Mouse (Mus musculus) layer of hippocampus, postnatal 14 days (tissue): ENCODE results near the gene Klf15. TPM values are rescaled to one million over a fixed set of nuclear protein-coding genes. Genes with fewer than 3 reads are reported as not detected.

Source experiments
- DNase-seq, 2 experiments: peaks; one replicate each; pipeline ENCODE4 v3.0.0; 2021 to 2022; ENCODE audit warnings: low spot score in 2 of 2, mixed read lengths in 1 of 2
- total RNA-seq, 2 experiments: library from RNA; stranded (reverse); gene quantifications; 2 replicates each; pipeline ENCODE4 v1.2.3; 2021

Gene Klf15
- total RNA-seq, 2 experiments from 2014 or later = 25.5 to 28.5 TPM

DNA sequence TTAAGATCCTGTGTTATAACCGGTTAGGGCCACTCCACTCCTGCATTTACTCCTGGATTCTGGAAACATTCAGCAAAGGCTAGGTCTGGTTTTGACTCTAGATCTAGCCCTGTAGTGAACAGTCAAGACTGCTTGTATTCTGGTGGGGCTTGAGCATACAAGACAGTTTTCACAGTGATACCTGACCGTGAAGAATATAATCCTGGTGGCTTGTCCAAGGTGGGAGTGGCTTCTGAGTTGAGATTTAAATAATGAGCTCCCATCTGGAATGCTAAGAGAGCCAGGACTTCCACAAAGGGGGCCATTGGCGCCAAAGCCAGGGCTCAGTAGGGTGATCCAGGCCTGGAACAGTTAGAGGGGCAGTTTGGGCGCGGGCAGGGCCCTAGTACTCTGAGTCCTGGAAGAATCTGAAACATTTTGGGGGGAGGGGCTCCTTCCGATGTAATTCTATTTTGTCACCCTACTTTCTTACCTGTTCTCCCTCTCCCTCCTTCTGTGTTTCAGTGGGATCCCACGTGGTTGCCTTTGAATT lies 1.6 kb downstream of the Klf15 start:
- no peak for DNase-seq

- DNase-seq = no peak
Measured at GRCm38 (mm10) chr6:90465028-90465640, 2.8 kb downstream of the Klf15 start.

DNA sequence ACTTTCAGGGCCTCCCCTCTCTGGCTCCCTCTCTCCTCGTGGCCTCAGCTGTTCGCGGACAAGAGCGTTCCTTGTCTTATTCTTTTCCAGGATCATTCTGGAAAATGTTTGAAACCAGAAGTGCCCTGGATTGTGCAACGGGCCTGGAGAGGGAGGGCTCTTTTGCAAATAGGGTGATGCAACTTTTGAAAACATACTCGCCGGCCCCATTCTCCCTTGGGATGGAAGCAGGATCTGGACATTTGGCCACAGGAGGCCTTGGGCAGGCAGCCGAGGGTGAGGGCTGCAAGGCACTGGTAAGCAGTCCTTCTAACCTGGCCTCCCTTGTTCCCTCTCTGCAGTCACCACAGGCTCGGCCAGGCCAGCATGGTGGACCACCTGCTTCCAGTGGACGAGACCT lies 3.7 kb downstream of the Klf15 start:
- DNase-seq = no peak

DNA sequence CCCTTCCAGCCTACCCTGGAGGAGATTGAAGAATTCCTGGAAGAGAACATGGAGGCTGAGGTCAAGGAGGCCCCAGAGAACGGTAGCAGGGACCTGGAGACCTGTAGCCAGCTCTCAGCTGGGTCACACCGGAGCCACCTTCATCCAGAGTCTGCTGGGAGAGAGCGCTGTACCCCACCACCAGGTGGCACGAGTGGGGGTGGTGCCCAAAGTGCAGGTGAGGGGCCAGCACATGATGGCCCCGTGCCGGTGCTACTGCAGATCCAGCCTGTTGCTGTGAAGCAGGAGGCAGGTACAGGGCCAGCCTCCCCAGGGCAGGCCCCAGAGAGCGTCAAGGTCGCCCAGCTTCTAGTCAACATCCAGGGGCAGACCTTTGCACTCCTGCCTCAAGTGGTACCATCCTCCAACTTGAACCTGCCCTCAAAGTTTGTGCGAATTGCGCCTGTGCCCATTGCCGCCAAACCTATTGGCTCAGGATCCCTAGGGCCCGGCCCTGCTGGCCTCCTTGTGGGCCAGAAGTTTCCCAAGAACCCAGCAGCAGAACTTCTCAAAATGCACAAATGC lies 4.6 kb downstream of the Klf15 start:
- no peak for DNase-seq

GRCm38 (mm10) chr6:90468216-90468615 lies 5.8 kb downstream of the Klf15 start:
- DNase-seq = no peak

GRCm38 (mm10) chr6:90469041-90469440 lies 6.7 kb downstream of the Klf15 start:
- DNase-seq = no peak

GRCm38 (mm10) chr6:90470255-90470654 lies 7.9 kb downstream of the Klf15 start:
- DNase-seq = no peak

GRCm38 (mm10) chr6:90470947-90471541 lies 8.7 kb downstream of the Klf15 start:
- DNase-seq = peak; percentile 71 to 76

DNA sequence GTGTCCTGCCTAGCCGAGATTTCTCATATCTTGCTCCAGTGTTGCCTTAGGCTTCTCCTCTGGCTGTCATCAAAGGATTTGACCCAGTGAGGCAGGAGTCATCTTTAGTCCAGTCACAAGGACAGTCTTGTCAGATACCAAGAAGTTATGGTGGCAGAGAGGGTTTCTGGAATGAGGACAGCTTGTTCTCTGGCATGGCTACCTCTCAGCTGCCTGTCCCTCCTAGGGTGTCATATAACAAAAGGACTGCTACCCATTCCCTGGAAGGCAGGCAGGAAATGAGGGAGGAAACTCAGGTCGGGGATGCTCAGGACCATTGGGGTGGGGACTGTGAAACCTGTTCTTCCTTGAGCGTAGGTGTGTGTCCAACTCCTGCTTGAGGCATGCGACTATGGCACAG lies 9.7 kb downstream of the Klf15 start:
- DNase-seq = no peak

DNA sequence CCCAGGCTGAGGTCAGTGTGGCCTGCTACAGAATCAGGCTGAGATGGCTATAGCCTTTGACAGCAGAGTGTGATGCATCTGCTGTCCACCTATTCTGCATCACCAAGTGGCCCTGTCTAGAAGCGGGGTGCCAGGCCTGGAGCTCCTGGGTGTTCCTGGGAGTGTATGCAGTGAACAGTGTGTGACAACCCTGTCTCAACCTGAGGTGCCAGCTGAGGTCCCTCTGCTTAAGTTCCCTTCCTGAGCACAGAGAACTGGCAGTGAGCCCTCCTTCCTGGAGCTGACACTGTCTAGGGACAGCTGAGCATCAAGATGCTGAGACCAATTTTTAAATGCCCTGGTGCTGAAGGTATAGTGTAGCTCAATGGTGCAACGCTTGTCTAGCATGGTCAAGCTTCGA lies 10.3 kb downstream of the Klf15 start:
- no peak for DNase-seq

GRCm38 (mm10) chr6:90473630-90474360 lies 11.4 kb downstream of the Klf15 start:
- no peak for DNase-seq

GRCm38 (mm10) chr6:90474361-90474750 lies 12.0 kb downstream of the Klf15 start:
- DNase-seq = no peak

- no peak for DNase-seq
Measured at GRCm38 (mm10) chr6:90475176-90475853, 12.9 kb downstream of the Klf15 start.

DNA sequence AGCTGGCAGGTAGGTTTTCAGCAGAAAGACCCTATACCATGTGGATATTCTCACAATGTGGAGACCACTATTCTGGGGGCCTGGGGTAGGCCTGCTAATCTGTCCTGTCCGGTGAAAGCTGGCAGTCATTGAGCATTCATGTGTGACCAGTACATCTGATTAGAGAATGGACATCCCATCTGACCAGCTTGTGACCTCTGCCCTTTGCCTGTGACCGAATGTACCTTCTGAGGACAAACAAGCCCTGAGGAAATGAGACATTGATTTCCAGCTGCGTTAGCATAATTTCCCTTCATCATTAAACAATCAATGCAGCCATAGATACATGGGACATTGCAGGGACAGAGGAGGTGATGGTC lies 13.5 kb downstream of the Klf15 start:
- no peak for DNase-seq

GRCm38 (mm10) chr6:90476941-90477518 lies 14.7 kb downstream of the Klf15 start:
- DNase-seq = peak in 1 of 2 experiments; percentile 22

DNA sequence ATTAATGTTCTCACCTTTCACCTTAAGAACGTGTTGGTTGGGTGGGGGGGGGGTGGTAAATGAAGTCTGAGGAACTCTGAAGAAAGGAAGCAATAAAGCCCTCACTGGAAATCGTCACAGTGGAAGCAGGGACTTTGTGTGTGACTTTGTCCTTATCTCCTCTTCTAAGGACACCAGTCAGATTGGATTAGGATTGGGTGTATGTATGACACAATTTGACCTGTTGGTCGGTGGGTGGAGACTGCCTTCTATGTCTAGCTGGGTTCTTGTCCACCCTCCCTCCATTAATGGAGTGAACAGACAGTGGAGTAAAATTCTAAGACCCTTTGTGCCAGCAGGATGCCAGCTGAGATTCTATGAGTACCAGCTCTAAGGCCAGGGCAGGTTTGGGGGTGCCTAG lies 21.9 kb downstream of the Klf15 start:
- no peak for DNase-seq

DNA sequence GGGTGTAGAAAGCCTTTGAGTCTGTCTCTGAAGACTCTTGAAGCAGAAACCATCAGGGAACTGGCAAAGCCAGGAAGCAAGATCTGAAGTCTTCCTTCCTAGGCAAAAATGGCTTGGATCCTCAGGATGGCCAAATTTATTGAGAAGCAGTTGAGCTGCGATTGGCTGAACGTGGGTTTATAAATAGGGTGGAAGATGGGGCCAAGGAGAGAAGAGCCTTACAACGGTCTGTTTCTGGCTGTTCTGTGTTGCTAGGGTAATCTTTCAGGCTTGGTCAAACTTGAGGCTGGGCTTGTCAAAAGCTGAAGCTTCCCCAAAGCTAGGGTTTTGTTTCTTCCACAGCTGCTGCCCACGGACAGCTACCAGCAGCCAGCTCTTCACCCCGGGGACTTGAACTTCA lies 22.5 kb downstream of the Klf15 start:
- DNase-seq = no peak

DNA sequence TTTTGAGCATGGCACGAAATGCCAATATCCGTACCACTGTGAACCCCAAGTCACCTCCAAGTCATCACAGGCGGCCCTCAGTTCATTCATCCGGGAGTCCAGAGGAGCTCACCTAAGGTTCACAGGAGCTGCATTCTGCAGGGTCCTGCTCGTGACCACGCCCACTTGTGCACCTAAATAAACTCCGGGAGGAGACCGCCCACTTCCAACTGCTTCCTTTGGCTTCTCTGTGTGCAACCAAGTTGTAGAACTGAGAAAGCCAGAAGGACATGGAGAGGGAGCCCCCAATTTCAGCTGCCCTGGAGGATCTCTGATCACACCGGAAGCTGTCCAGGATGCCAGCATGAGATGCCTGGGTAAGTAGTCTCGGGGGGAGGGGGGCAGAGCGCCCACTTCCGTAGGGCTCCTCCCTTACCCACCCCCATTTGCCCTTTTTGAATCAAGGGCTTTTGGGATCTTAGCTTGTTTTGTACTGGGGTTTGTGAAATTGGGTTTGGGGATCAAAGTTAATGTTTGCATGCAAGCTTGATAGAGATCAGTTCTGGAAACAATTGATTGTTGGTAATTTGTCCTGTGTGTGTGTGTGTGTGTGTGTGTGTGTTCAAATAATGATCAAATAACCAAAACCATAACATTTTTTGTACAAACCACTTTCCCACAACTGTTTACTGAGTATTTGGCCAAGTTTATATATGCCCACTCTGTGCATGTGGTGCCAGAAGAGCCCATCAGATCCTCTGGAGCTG lies 24.0 kb downstream of the Klf15 start, which contains the start of gene Aldh1l1:
TSS of gene Aldh1l1 (plus strand) at position 252 of the 746 bp plus-strand sequence.
- no peak for DNase-seq

DNA sequence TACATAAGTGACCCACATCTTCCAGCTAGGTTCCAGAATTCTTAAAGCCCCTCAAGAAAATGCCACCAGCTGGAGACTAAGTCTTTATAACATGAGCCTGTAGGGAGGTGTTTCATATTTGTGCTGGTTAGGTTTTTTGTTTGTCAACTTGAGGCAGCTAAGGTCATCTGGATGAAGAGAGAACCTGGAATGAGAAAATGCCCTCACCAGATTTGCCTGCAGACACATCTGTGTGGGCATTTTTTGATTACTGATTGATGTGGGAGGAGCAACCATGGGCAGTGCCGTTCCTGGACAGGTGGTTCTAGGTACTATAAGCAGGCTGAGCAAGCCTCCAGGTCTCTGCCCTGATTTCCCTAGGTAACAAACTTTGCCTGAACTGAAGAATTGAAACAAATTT lies 25.2 kb downstream of the Klf15 start:
- no peak for DNase-seq

DNA sequence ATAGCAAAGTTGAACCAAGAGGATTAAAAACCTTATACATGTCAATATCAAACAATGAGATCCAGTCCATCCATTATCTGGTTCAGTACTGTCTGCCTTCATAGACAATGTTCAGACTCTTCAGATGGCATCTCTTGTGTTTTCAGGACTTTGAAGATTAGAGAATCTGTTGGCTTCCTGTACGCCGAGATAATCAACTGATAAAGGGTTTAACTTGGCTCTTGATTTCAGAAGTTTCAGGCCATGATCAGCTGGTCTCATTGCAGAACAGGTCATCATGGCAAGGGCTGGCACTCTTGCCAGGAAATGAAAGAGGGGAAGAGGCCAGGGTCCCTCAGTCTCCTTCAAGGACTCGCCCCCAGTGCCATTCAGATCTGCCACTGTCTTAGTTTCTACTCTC lies 27.2 kb downstream of the Klf15 start:
- no peak for DNase-seq
